21 mouse cellular contexts compared by ENCODE assay signal in genomic region chr5:139111991-139112390, GRCm38 (mm10). TPM values are rescaled to one million over a fixed set of nuclear protein-coding genes. Genes with fewer than 3 reads are reported as not detected.
DNase-seq lines count a peak whose midpoint lies in the region; ATAC-seq lines count a peak whose summit lies in the region.
"Had no signal": no experiment of that assay in that cellular context is flagged by ENCODE, and none has a peak within 500 bp of the region (broad histone marks: within the 10 kb centered on the region; RNA-seq: fewer than 3 reads in every experiment).

No protein-coding gene starts in this region.

- no peak for DNase-seq in frontal cortex, postnatal 10 days (ENCODE audit: low spot score in 2 of 2)
- peak; percentile 43 to 46 for DNase-seq in left cerebral cortex, postnatal 36 days (ENCODE audit: low spot score in 2 of 2)
- no peak for DNase-seq in left cerebral cortex, adult 11 months (ENCODE audit: low spot score)
- peak; percentile 70 for DNase-seq in brain, adult 2 months (ENCODE audit: low read depth, low spot score)
- peak; percentile 38 to 47 for DNase-seq in right cerebral cortex, adult 2 months (ENCODE audit: low spot score in 2 of 2)
- DNase-seq in lung, postnatal 25 days (ENCODE audit: low spot score): no peak
- no peak for DNase-seq in urinary bladder, adult 18-20 months (ENCODE audit: low spot score in 2 of 2)
- DNase-seq: adrenal gland, postnatal 36 days; cerebellum, adult 11 months; cerebellum, adult 9-10 months; cerebellum, postnatal 36 days; gastrocnemius, postnatal 10 days; heart, postnatal 10 days; liver, postnatal 0 days; lung, postnatal 4 days; midbrain, embryonic 14.5 days; thymus, postnatal 4 days had no signal

- ATAC-seq in frontal cortex, adult (ENCODE audit: low TSS enrichment): peak; percentile 64
- ATAC-seq: intestine, postnatal 0 days; liver, embryonic 12.5 days; liver, postnatal 0 days had no signal

- intact Hi-C loops in left cerebral cortex, postnatal 36 days (cut with DNase I): no loop called here

RNA-seq across cellular contexts. Expression of gene Prkar1b, which starts 37.8 kb away (rescaled TPM):
- total RNA-seq in left cerebral cortex, postnatal 36 days (2021): 100 to 1,000 TPM; 738 to 861 TPM
- total RNA-seq: hematopoietic stem cell, adult 5-6 weeks had no signal

RNA-seq across cellular contexts. Expression of gene Dnaaf5, which starts 38.0 kb away (rescaled TPM):
- 1 to 10 TPM; 6.7 to 7.7 TPM for total RNA-seq in left cerebral cortex, postnatal 36 days (2021)

Comparison
In these comparisons a context has a peak if more than half of its experiments do, and no peak if none do; other contexts are left out.
1. DNase-seq: peak in left cerebral cortex, postnatal 36 days (2 of 2), brain, adult 2 months (single experiment) and right cerebral cortex, adult 2 months (2 of 2); none in frontal cortex, postnatal 10 days (0 of 2), left cerebral cortex, adult 11 months (single experiment), lung, postnatal 25 days (single experiment) and urinary bladder, adult 18-20 months (0 of 2).